Mouse (Mus musculus): ENCODE measurements around the gene Tmem129. TPM values are rescaled to one million over a fixed set of nuclear protein-coding genes. Genes with fewer than 3 reads are reported as not detected.

The Tmem129 gene
- polyA plus RNA-seq, 1 experiment, result 5.7 TPM

GRCm38 (mm10) chr5:33697947-33698512 lies 39.8 kb upstream of the Tmem129 start:
- Histone ChIP-seq H3K4me3 (replicated peaks) (no peak overlapping the region), H3K4me1 (peaks cover 83% of the 10 kb centered on the region), H3K36me3 (replicated peaks; ENCODE audit: low read length) (no peaks in the 10 kb centered on the region), H3K27me3 (replicated peaks) (peaks cover 86% of the 10 kb centered on the region), H3K9me3 (no peaks in the 10 kb centered on the region)
- TF ChIP-seq FLI1 (IDR thresholded peaks at IDR 0.05; ENCODE audit: low read length) (no peak), GATA1 (IDR thresholded peaks at IDR 0.05; ENCODE audit: borderline replicate concordance, low read length) (no peak)

- peaks cover 91% of the 10 kb centered on the region for H3K27me3 ChIP-seq (replicated peaks)
- H3K4me1 ChIP-seq, result peaks cover 81% of the 10 kb centered on the region
- H3K36me3 ChIP-seq (replicated peaks; ENCODE audit: low read length), result no peaks in the 10 kb centered on the region
- no peak for TF ChIP-seq FLI1 (IDR thresholded peaks at IDR 0.05; ENCODE audit: low read length)
- peak; percentile 64; the same call in 1 of the 3 replicates for TF ChIP-seq GATA1 (IDR thresholded peaks at IDR 0.05; ENCODE audit: borderline replicate concordance, low read length)
- H3K4me3 ChIP-seq (replicated peaks), result no peak overlapping the region
- H3K9me3 ChIP-seq, result no peaks in the 10 kb centered on the region
Measured at GRCm38 (mm10) chr5:33697534-33697933, 39.3 kb upstream of the Tmem129 start.

GRCm38 (mm10) chr5:33696430-33696829 lies 38.2 kb upstream of the Tmem129 start:
- H3K36me3 ChIP-seq (replicated peaks; ENCODE audit: low read length), result no peaks in the 10 kb centered on the region
- TF ChIP-seq FLI1 (IDR thresholded peaks at IDR 0.05; ENCODE audit: low read length), result no peak
- no peak for TF ChIP-seq GATA1 (IDR thresholded peaks at IDR 0.05; ENCODE audit: borderline replicate concordance, low read length)
- H3K27me3 ChIP-seq (replicated peaks), result peaks cover 91% of the 10 kb centered on the region
- H3K9me3 ChIP-seq, result no peaks in the 10 kb centered on the region
- H3K4me1 ChIP-seq, result peaks cover 76% of the 10 kb centered on the region
- no peak overlapping the region for H3K4me3 ChIP-seq (replicated peaks)

GRCm38 (mm10) chr5:33695718-33696121 lies 37.5 kb upstream of the Tmem129 start:
- peaks cover 89% of the 10 kb centered on the region for H3K27me3 ChIP-seq (replicated peaks)
- H3K4me1 ChIP-seq, result peaks cover 70% of the 10 kb centered on the region
- no peaks in the 10 kb centered on the region for H3K9me3 ChIP-seq
- H3K4me3 ChIP-seq (replicated peaks), result peak overlapping the region; percentile 81
- no peaks in the 10 kb centered on the region for H3K36me3 ChIP-seq (replicated peaks; ENCODE audit: low read length)
- TF ChIP-seq GATA1 (IDR thresholded peaks at IDR 0.05; ENCODE audit: borderline replicate concordance, low read length) (no peak), FLI1 (IDR thresholded peaks at IDR 0.05; ENCODE audit: low read length) (no peak)

GRCm38 (mm10) chr5:33694848-33695717 lies 36.9 kb upstream of the Tmem129 start:
- TF ChIP-seq GATA1 (IDR thresholded peaks at IDR 0.05; ENCODE audit: borderline replicate concordance, low read length) (no peak), FLI1 (IDR thresholded peaks at IDR 0.05; ENCODE audit: low read length) (no peak)
- peaks cover 89% of the 10 kb centered on the region for H3K27me3 ChIP-seq (replicated peaks)
- H3K4me1 ChIP-seq, result peaks cover 68% of the 10 kb centered on the region
- H3K9me3 ChIP-seq, result no peaks in the 10 kb centered on the region
- no peaks in the 10 kb centered on the region for H3K36me3 ChIP-seq (replicated peaks; ENCODE audit: low read length)
- H3K4me3 ChIP-seq (replicated peaks), result peak overlapping the region; percentile 81

GRCm38 (mm10) chr5:33694461-33694847 lies 36.2 kb upstream of the Tmem129 start:
- no peak for TF ChIP-seq GATA1 (IDR thresholded peaks at IDR 0.05; ENCODE audit: borderline replicate concordance, low read length)
- TF ChIP-seq FLI1 (IDR thresholded peaks at IDR 0.05; ENCODE audit: low read length), result no peak
- Histone ChIP-seq H3K9me3 (no peaks in the 10 kb centered on the region), H3K4me1 (peaks cover 66% of the 10 kb centered on the region), H3K27me3 (replicated peaks) (peaks cover 89% of the 10 kb centered on the region), H3K4me3 (replicated peaks) (no peak overlapping the region), H3K36me3 (replicated peaks; ENCODE audit: low read length) (no peaks in the 10 kb centered on the region)

GRCm38 (mm10) chr5:33692393-33692792 lies 34.2 kb upstream of the Tmem129 start:
- H3K4me3 ChIP-seq (replicated peaks), result no peak overlapping the region
- TF ChIP-seq GATA1 (IDR thresholded peaks at IDR 0.05; ENCODE audit: borderline replicate concordance, low read length), result no peak
- no peak for TF ChIP-seq FLI1 (IDR thresholded peaks at IDR 0.05; ENCODE audit: low read length)
- H3K4me1 ChIP-seq, result peaks cover 63% of the 10 kb centered on the region
- peaks cover 94% of the 10 kb centered on the region for H3K27me3 ChIP-seq (replicated peaks)
- H3K9me3 ChIP-seq, result no peaks in the 10 kb centered on the region
- H3K36me3 ChIP-seq (replicated peaks; ENCODE audit: low read length), result no peaks in the 10 kb centered on the region

- H3K4me3 ChIP-seq (replicated peaks), result no peak overlapping the region
- peaks cover 60% of the 10 kb centered on the region for H3K4me1 ChIP-seq
- no peaks in the 10 kb centered on the region for H3K9me3 ChIP-seq
- peaks cover 95% of the 10 kb centered on the region for H3K27me3 ChIP-seq (replicated peaks)
- H3K36me3 ChIP-seq (replicated peaks; ENCODE audit: low read length), result no peaks in the 10 kb centered on the region
- no peak for TF ChIP-seq FLI1 (IDR thresholded peaks at IDR 0.05; ENCODE audit: low read length)
- no peak for TF ChIP-seq GATA1 (IDR thresholded peaks at IDR 0.05; ENCODE audit: borderline replicate concordance, low read length)
Measured at GRCm38 (mm10) chr5:33689852-33690645, 31.8 kb upstream of the Tmem129 start.

GRCm38 (mm10) chr5:33689221-33689844 lies 31.1 kb upstream of the Tmem129 start:
- no peaks in the 10 kb centered on the region for H3K36me3 ChIP-seq (replicated peaks; ENCODE audit: low read length)
- no peak overlapping the region for H3K4me3 ChIP-seq (replicated peaks)
- no peak for TF ChIP-seq GATA1 (IDR thresholded peaks at IDR 0.05; ENCODE audit: borderline replicate concordance, low read length)
- no peak for TF ChIP-seq FLI1 (IDR thresholded peaks at IDR 0.05; ENCODE audit: low read length)
- H3K9me3 ChIP-seq, result no peaks in the 10 kb centered on the region
- peaks cover 62% of the 10 kb centered on the region for H3K4me1 ChIP-seq
- H3K27me3 ChIP-seq (replicated peaks), result peaks cover 95% of the 10 kb centered on the region

All from megakaryocyte, embryonic 14.5 days (primary cell).